Mouse (Mus musculus) liver, embryonic 12.5 days (tissue): ENCODE measurements around the gene Chpf. TPM values are rescaled to one million over a fixed set of nuclear protein-coding genes. Genes with fewer than 3 reads are reported as not detected.

Experiments used
- ATAC-seq: fragments of 200-750 bp; cut with Nextera tagmentation; 2 replicates; pipeline ENCODE4 v1.8.0; 2017; ENCODE audit warnings: moderate number of reproducible peaks, mild to moderate bottlenecking, moderate library complexity
- H3K27ac ChIP-seq: fragments of 300-500 bp; sonication (generic); 2 replicates; pipeline ENCODE4 v1.5.1; 2016; ENCODE audit warnings: mild to moderate bottlenecking
- H3K27me3 ChIP-seq: fragments of 300-500 bp; sonication (generic); replicated peaks from 2 replicates; pipeline ENCODE4 v1.6.1; 2016; ENCODE audit warnings: mild to moderate bottlenecking, moderate library complexity
- H3K36me3 ChIP-seq: fragments of 300-500 bp; sonication (generic); 2 replicates; pipeline ENCODE4 v1.6.1; 2016; ENCODE audit warnings: mild to moderate bottlenecking, moderate library complexity
- H3K4me1 ChIP-seq: fragments of 300-500 bp; sonication (generic); 2 replicates; pipeline ENCODE4 v1.6.1; 2016
- H3K4me2 ChIP-seq: fragments of 300-500 bp; sonication (generic); 2 replicates; pipeline ENCODE4 v1.6.1; 2016; ENCODE audit warnings: mild to moderate bottlenecking, moderate library complexity
- H3K4me3 ChIP-seq: fragments of 300-500 bp; sonication (generic); 2 replicates; pipeline ENCODE4 v1.5.1; 2016; ENCODE audit warnings: mild to moderate bottlenecking, moderate library complexity
- H3K9ac ChIP-seq: fragments of 300-500 bp; sonication (generic); 2 replicates; pipeline ENCODE4 v1.6.1; 2016; ENCODE audit warnings: mild to moderate bottlenecking, moderate library complexity
- H3K9me3 ChIP-seq: fragments of 300-500 bp; sonication (generic); replicated peaks from 2 replicates; pipeline ENCODE4 v1.6.1; 2016; ENCODE audit warnings: mild to moderate bottlenecking, moderate library complexity
- WGBS: fragments of 180-500 bp; shearing (Covaris S2); methylation state at CpG from one replicate; pipeline ENCODE4 v1.1.7; 2016; ENCODE audit not compliant: insufficient replicate concordance; 5-methylcytosine and 5-hydroxymethylcytosine counted together
- polyA plus RNA-seq: library from polyadenylated mRNA; unstranded; fragments of >200 nt; fragmentation: Nextera tagmentation; extraction: Ambion mirVana; gene quantifications from 2 replicates; pipeline ENCODE4 v1.2.1, GENCODE M21; 2016

Chpf gene
- polyA plus RNA-seq, 1 experiment from 2014 or later: 13.0 TPM

GRCm38 (mm10) chr1:75445141-75445701 is 33.9 kb downstream of the Chpf start:
- WGBS: 10% methylated on average over 9 of the region's 9 CpGs
- Histone ChIP-seq H3K4me3 (peak overlapping the region; percentile 37; the same call in 1 of the 2 replicates), H3K4me2 (peak overlapping the region; percentile 74), H3K27me3 (peaks cover 59% of the 10 kb centered on the region), H3K27ac (peak overlapping the region; percentile 74), H3K9me3 (no peaks in the 10 kb centered on the region), H3K9ac (0 out of 2 replicates have a peak overlapping the region, but pooled peaks have one; percentile 27), H3K4me1 (peaks cover 77% of the 10 kb centered on the region), H3K36me3 (peaks cover 17% of the 10 kb centered on the region)
- peak; percentile 54 for ATAC-seq

- no peaks in the 10 kb centered on the region for H3K9me3 ChIP-seq
- no peak overlapping the region for H3K4me3 ChIP-seq
- ATAC-seq: no peak
- peaks cover 49% of the 10 kb centered on the region for H3K27me3 ChIP-seq
- H3K9ac ChIP-seq: no peak overlapping the region
- 35% methylated on average over 3 of the region's 3 CpGs for WGBS
- peaks cover 19% of the 10 kb centered on the region for H3K36me3 ChIP-seq
- H3K4me2 ChIP-seq: peak overlapping the region; percentile 74
- H3K4me1 ChIP-seq: peaks cover 67% of the 10 kb centered on the region
- H3K27ac ChIP-seq: no peak overlapping the region
Observed at GRCm38 (mm10) chr1:75444208-75444607, 34.9 kb downstream of the Chpf start.

GRCm38 (mm10) chr1:75443247-75444024 is 35.7 kb downstream of the Chpf start:
- H3K9ac ChIP-seq: no peak overlapping the region
- peaks cover 59% of the 10 kb centered on the region for H3K4me1 ChIP-seq
- H3K4me2 ChIP-seq: no peak overlapping the region
- peaks cover 24% of the 10 kb centered on the region for H3K36me3 ChIP-seq
- H3K27ac ChIP-seq: no peak overlapping the region
- ATAC-seq: no peak
- 53% methylated on average over 13 of the region's 13 CpGs for WGBS
- H3K4me3 ChIP-seq: no peak overlapping the region
- no peaks in the 10 kb centered on the region for H3K9me3 ChIP-seq
- H3K27me3 ChIP-seq: peaks cover 41% of the 10 kb centered on the region

GRCm38 (mm10) chr1:75442811-75443210 is 36.3 kb downstream of the Chpf start:
- Histone ChIP-seq H3K27ac (no peak overlapping the region), H3K9ac (no peak overlapping the region), H3K9me3 (no peaks in the 10 kb centered on the region), H3K36me3 (peaks cover 25% of the 10 kb centered on the region), H3K27me3 (peaks cover 35% of the 10 kb centered on the region), H3K4me3 (no peak overlapping the region), H3K4me2 (no peak overlapping the region), H3K4me1 (peaks cover 53% of the 10 kb centered on the region)
- WGBS: 65% methylated on average over 8 of the region's 8 CpGs
- no peak for ATAC-seq

- ATAC-seq: no peak
- WGBS: 77% methylated on average over 9 of the region's 9 CpGs
Observed at GRCm38 (mm10) chr1:75442171-75442570, 36.9 kb downstream of the Chpf start.

GRCm38 (mm10) chr1:75441471-75441996 is 37.6 kb downstream of the Chpf start:
- Histone ChIP-seq H3K4me1 (peaks cover 52% of the 10 kb centered on the region), H3K4me2 (no peak overlapping the region), H3K9me3 (no peaks in the 10 kb centered on the region), H3K27ac (no peak overlapping the region), H3K27me3 (peaks cover 22% of the 10 kb centered on the region), H3K9ac (no peak overlapping the region), H3K36me3 (peaks cover 25% of the 10 kb centered on the region), H3K4me3 (no peak overlapping the region)
- no peak for ATAC-seq
- WGBS: 81% methylated on average over 15 of the region's 15 CpGs

More at GRCm38 (mm10) chr1:75442171-75442570, 36.9 kb downstream of the Chpf start:
- peaks cover 52% of the 10 kb centered on the region for H3K4me1 ChIP-seq
- H3K4me2 ChIP-seq: no peak overlapping the region
- H3K27ac ChIP-seq: no peak overlapping the region
- H3K4me3 ChIP-seq: no peak overlapping the region
- H3K9me3 ChIP-seq: no peaks in the 10 kb centered on the region
- peaks cover 25% of the 10 kb centered on the region for H3K36me3 ChIP-seq
- H3K27me3 ChIP-seq: peaks cover 28% of the 10 kb centered on the region
- H3K9ac ChIP-seq: no peak overlapping the region

- Histone ChIP-seq H3K9me3 (no peaks in the 10 kb centered on the region), H3K36me3 (peaks cover 25% of the 10 kb centered on the region), H3K9ac (no peak overlapping the region), H3K4me2 (no peak overlapping the region), H3K4me3 (no peak overlapping the region), H3K27me3 (peaks cover 16% of the 10 kb centered on the region), H3K4me1 (peaks cover 49% of the 10 kb centered on the region), H3K27ac (no peak overlapping the region)
- WGBS: 88% methylated on average over 7 of the region's 7 CpGs
- ATAC-seq: no peak
Observed at GRCm38 (mm10) chr1:75440661-75441060, 38.4 kb downstream of the Chpf start.

GRCm38 (mm10) chr1:75438782-75439181 is 40.3 kb downstream of the Chpf start:
- no peak overlapping the region for H3K4me2 ChIP-seq
- H3K9me3 ChIP-seq: no peaks in the 10 kb centered on the region
- no peak overlapping the region for H3K27ac ChIP-seq
- H3K36me3 ChIP-seq: peaks cover 25% of the 10 kb centered on the region
- peaks cover 9% of the 10 kb centered on the region for H3K27me3 ChIP-seq
- no peak overlapping the region for H3K9ac ChIP-seq
- no peak overlapping the region for H3K4me3 ChIP-seq
- WGBS: 81% methylated on average over 8 of the region's 9 CpGs
- H3K4me1 ChIP-seq: peaks cover 35% of the 10 kb centered on the region
- ATAC-seq: no peak

- H3K4me2 ChIP-seq: peak within 1 kb of the TSS; percentile 75
- H3K9ac ChIP-seq: peak within 1 kb of the TSS; percentile 71
- peaks cover 13% of the 10 kb centered on the region for H3K36me3 ChIP-seq
- 5% methylated on average over 28 of the region's 28 CpGs for WGBS
- H3K27ac ChIP-seq: peak within 1 kb of the TSS; percentile 33; the same call in 1 of the 2 replicates
- peaks cover 22% of the 10 kb centered on the region for H3K4me1 ChIP-seq
- ATAC-seq: peak; percentile 80
- no peaks in the 10 kb centered on the region for H3K9me3 ChIP-seq
- peak within 1 kb of the TSS; percentile 64 for H3K4me3 ChIP-seq
- peaks cover 40% of the 10 kb centered on the region for H3K27me3 ChIP-seq
Observed at GRCm38 (mm10) chr1:75435475-75436328, 43.4 kb downstream of the Chpf start, which contains the start of gene Gmppa. Gmppa (plus strand) TSS chr1:75435930.

GRCm38 (mm10) chr1:75425796-75426471 is 53.2 kb downstream of the Chpf start:
- Histone ChIP-seq H3K27me3 (peaks cover 92% of the 10 kb centered on the region), H3K36me3 (no peaks in the 10 kb centered on the region), H3K9ac (no peak overlapping the region), H3K4me3 (no peak overlapping the region), H3K27ac (no peak overlapping the region), H3K9me3 (no peaks in the 10 kb centered on the region), H3K4me1 (peaks cover 31% of the 10 kb centered on the region), H3K4me2 (no peak overlapping the region)
- no peak for ATAC-seq
- WGBS: 11% methylated on average over 10 of the region's 10 CpGs
